Mouse (Mus musculus) c-Kit-positive CD71-positive TER-119-negative erythroid progenitor cells, embryonic 14.5 days (primary cell): ENCODE results near the gene Gm28553.
"Not testable (repeated sequence)": the region's sequence is repeated elsewhere in the genome, so short reads cannot be mapped to it uniquely, and the experiment has no call there.

Experiments
- DNase-seq: peaks from one replicate; pipeline ENCODE4 v3.0.0-alpha.2; 2013; ENCODE audit warnings: low read depth

Gm28553 gene

GRCm38 (mm10) chrY:48856197-48856596 lies at the start of gene Gm28553:
TSS of gene Gm28553 (plus strand) at chrY:48856497.
- DNase-seq = not testable (repeated sequence)
